Mouse (Mus musculus): ENCODE results near the gene Lclat1. TPM values are rescaled to one million over a fixed set of nuclear protein-coding genes. Genes with fewer than 3 reads are reported as not detected.

Gene Lclat1
- polyA plus RNA-seq, 1 experiment from 2014 or later, result 10.1 TPM

- 93% methylated on average over 8 of the region's 8 CpGs for WGBS
- H3K9me3 ChIP-seq (replicated peaks), result no peaks in the 10 kb centered on the region
- no peak overlapping the region for H3K4me2 ChIP-seq (replicated peaks)
- H3K9ac ChIP-seq, result no peak overlapping the region
- 0 out of 2 replicates have a peak, but pooled peaks cover 3% of the 10 kb centered on the region for H3K27me3 ChIP-seq
- no peak overlapping the region for H3K4me3 ChIP-seq
- ATAC-seq (ENCODE audit: low FRiP score), result no peak
- H3K36me3 ChIP-seq, result no peaks in the 10 kb centered on the region
- H3K27ac ChIP-seq, result no peak overlapping the region
- no peaks in the 10 kb centered on the region; the same call in 1 of the 2 replicates for H3K4me1 ChIP-seq
These were observed 12.2 kb upstream of the Lclat1 start for GRCm38 (mm10) chr17:73095585-73095984.

- no peak for ATAC-seq (ENCODE audit: low FRiP score)
- Histone ChIP-seq H3K9ac (no peak overlapping the region), H3K9me3 (replicated peaks) (no peaks in the 10 kb centered on the region), H3K27ac (no peak overlapping the region), H3K4me2 (replicated peaks) (no peak overlapping the region), H3K36me3 (no peaks in the 10 kb centered on the region), H3K4me3 (no peak overlapping the region), H3K27me3 (0 out of 2 replicates have a peak, but pooled peaks cover 3% of the 10 kb centered on the region), H3K4me1 (no peaks in the 10 kb centered on the region; the same call in 1 of the 2 replicates)
- WGBS, result 33% methylated on average over 5 of the region's 5 CpGs
These were observed 11.3 kb upstream of the Lclat1 start for GRCm38 (mm10) chr17:73096484-73096883.

GRCm38 (mm10) chr17:73098636-73099035, 9.1 kb upstream of the Lclat1 start:
- no peaks in the 10 kb centered on the region for H3K36me3 ChIP-seq
- WGBS, result 81% methylated on average over 1 of the region's 1 CpGs
- no peaks in the 10 kb centered on the region; the same call in 1 of the 2 replicates for H3K4me1 ChIP-seq

GRCm38 (mm10) chr17:73100396-73100795, 7.4 kb upstream of the Lclat1 start:
- no peaks in the 10 kb centered on the region for H3K9me3 ChIP-seq (replicated peaks)
- no peak overlapping the region for H3K4me3 ChIP-seq
- no peaks in the 10 kb centered on the region for H3K36me3 ChIP-seq
- WGBS, result 93% methylated on average over 5 of the region's 5 CpGs
- H3K4me1 ChIP-seq, result no peaks in the 10 kb centered on the region
- H3K27me3 ChIP-seq, result 0 out of 2 replicates have a peak, but pooled peaks cover 3% of the 10 kb centered on the region
- H3K9ac ChIP-seq, result no peak overlapping the region
- no peak for ATAC-seq (ENCODE audit: low FRiP score)
- H3K27ac ChIP-seq, result no peak overlapping the region
- H3K4me2 ChIP-seq (replicated peaks), result no peak overlapping the region

More at GRCm38 (mm10) chr17:73098636-73099035, 9.1 kb upstream of the Lclat1 start:
- Histone ChIP-seq H3K27ac (no peak overlapping the region), H3K9me3 (replicated peaks) (no peaks in the 10 kb centered on the region), H3K27me3 (0 out of 2 replicates have a peak, but pooled peaks cover 3% of the 10 kb centered on the region), H3K4me3 (no peak overlapping the region), H3K9ac (no peak overlapping the region), H3K4me2 (replicated peaks) (no peak overlapping the region)
- ATAC-seq (ENCODE audit: low FRiP score), result no peak

- no peaks in the 10 kb centered on the region for H3K9me3 ChIP-seq (replicated peaks)
- 0 out of 2 replicates have a peak, but pooled peaks cover 6% of the 10 kb centered on the region for H3K27me3 ChIP-seq
- no peak overlapping the region for H3K4me3 ChIP-seq
- no peak overlapping the region for H3K27ac ChIP-seq
- ATAC-seq (ENCODE audit: low FRiP score), result no peak
- H3K36me3 ChIP-seq, result no peaks in the 10 kb centered on the region
- no peak overlapping the region for H3K4me2 ChIP-seq (replicated peaks)
- H3K9ac ChIP-seq, result no peak overlapping the region
- WGBS, result 79% methylated on average over 4 of the region's 4 CpGs
- no peaks in the 10 kb centered on the region for H3K4me1 ChIP-seq
These were observed 5.2 kb upstream of the Lclat1 start for GRCm38 (mm10) chr17:73102538-73102937.

- Histone ChIP-seq H3K27ac (peak overlapping the region; percentile 65), H3K4me3 (peak overlapping the region; percentile 85), H3K27me3 (0 out of 2 replicates have a peak, but pooled peaks cover 3% of the 10 kb centered on the region)
These were observed 544 bp downstream of the Lclat1 start for GRCm38 (mm10) chr17:73108170-73108887.

GRCm38 (mm10) chr17:73108888-73109259, 1.1 kb downstream of the Lclat1 start:
- peaks cover 3% of the 10 kb centered on the region for H3K4me1 ChIP-seq
- no peak overlapping the region for H3K9ac ChIP-seq
- H3K4me2 ChIP-seq (replicated peaks), result peak overlapping the region; percentile 75
- H3K9me3 ChIP-seq (replicated peaks), result no peaks in the 10 kb centered on the region
- 85% methylated on average over 7 of the region's 7 CpGs for WGBS
- no peak for ATAC-seq (ENCODE audit: low FRiP score)
- 0 out of 2 replicates have a peak, but pooled peaks cover 3% of the 10 kb centered on the region for H3K27me3 ChIP-seq
- no peaks in the 10 kb centered on the region for H3K36me3 ChIP-seq
- H3K27ac ChIP-seq, result no peak overlapping the region
- 0 out of 2 replicates have a peak overlapping the region, but pooled peaks have one; percentile 85 for H3K4me3 ChIP-seq

More at GRCm38 (mm10) chr17:73108170-73108887, 544 bp downstream of the Lclat1 start:
- no peaks in the 10 kb centered on the region for H3K36me3 ChIP-seq
- peak overlapping the region; percentile 75 for H3K4me2 ChIP-seq (replicated peaks)
- ATAC-seq (ENCODE audit: low FRiP score), result peak; percentile 71
- H3K9ac ChIP-seq, result peak overlapping the region; percentile 90
- peaks cover 3% of the 10 kb centered on the region for H3K4me1 ChIP-seq
- H3K9me3 ChIP-seq (replicated peaks), result no peaks in the 10 kb centered on the region
- 9% methylated on average over 30 of the region's 35 CpGs for WGBS

GRCm38 (mm10) chr17:73112128-73112527, 4.3 kb downstream of the Lclat1 start:
- Histone ChIP-seq H3K36me3 (no peaks in the 10 kb centered on the region), H3K27ac (no peak overlapping the region), H3K9me3 (replicated peaks) (no peaks in the 10 kb centered on the region), H3K4me1 (peaks cover 3% of the 10 kb centered on the region), H3K4me2 (replicated peaks) (no peak overlapping the region), H3K4me3 (no peak overlapping the region), H3K9ac (no peak overlapping the region), H3K27me3 (no peaks in the 10 kb centered on the region)
- 69% methylated on average over 7 of the region's 7 CpGs for WGBS
- ATAC-seq (ENCODE audit: low FRiP score), result no peak

GRCm38 (mm10) chr17:73112601-73113000, 4.8 kb downstream of the Lclat1 start:
- H3K27me3 ChIP-seq, result no peaks in the 10 kb centered on the region
- H3K4me1 ChIP-seq, result peaks cover 3% of the 10 kb centered on the region
- H3K9ac ChIP-seq, result 0 out of 2 replicates have a peak overlapping the region, but pooled peaks have one; percentile 2
- H3K4me3 ChIP-seq, result no peak overlapping the region
- no peak overlapping the region for H3K4me2 ChIP-seq (replicated peaks)
- H3K27ac ChIP-seq, result no peak overlapping the region
- ATAC-seq (ENCODE audit: low FRiP score), result no peak
- 10% methylated on average over 6 of the region's 6 CpGs for WGBS
- no peaks in the 10 kb centered on the region for H3K9me3 ChIP-seq (replicated peaks)
- no peaks in the 10 kb centered on the region for H3K36me3 ChIP-seq

- Histone ChIP-seq H3K4me3 (no peak overlapping the region), H3K4me1 (peaks cover 3% of the 10 kb centered on the region), H3K27ac (no peak overlapping the region), H3K9me3 (replicated peaks) (no peaks in the 10 kb centered on the region), H3K27me3 (no peaks in the 10 kb centered on the region), H3K4me2 (replicated peaks) (no peak overlapping the region), H3K36me3 (no peaks in the 10 kb centered on the region), H3K9ac (no peak overlapping the region)
- no peak for ATAC-seq (ENCODE audit: low FRiP score)
- WGBS, result 94% methylated on average over 4 of the region's 4 CpGs
These were observed 5.4 kb downstream of the Lclat1 start for GRCm38 (mm10) chr17:73113230-73113629.

- Histone ChIP-seq H3K4me3 (no peak overlapping the region), H3K36me3 (no peaks in the 10 kb centered on the region), H3K4me1 (no peaks in the 10 kb centered on the region), H3K27ac (no peak overlapping the region), H3K27me3 (no peaks in the 10 kb centered on the region), H3K9me3 (replicated peaks) (no peaks in the 10 kb centered on the region), H3K9ac (no peak overlapping the region), H3K4me2 (replicated peaks) (no peak overlapping the region)
- ATAC-seq (ENCODE audit: low FRiP score), result no peak
- 94% methylated on average over 3 of the region's 3 CpGs for WGBS
These were observed 10.3 kb downstream of the Lclat1 start for GRCm38 (mm10) chr17:73118134-73118533.

- H3K4me2 ChIP-seq (replicated peaks), result no peak overlapping the region
- 82% methylated on average over 4 of the region's 4 CpGs for WGBS
- no peaks in the 10 kb centered on the region for H3K27me3 ChIP-seq
- no peak overlapping the region for H3K27ac ChIP-seq
- H3K9ac ChIP-seq, result no peak overlapping the region
- H3K4me1 ChIP-seq, result no peaks in the 10 kb centered on the region
- no peaks in the 10 kb centered on the region for H3K9me3 ChIP-seq (replicated peaks)
- no peak overlapping the region for H3K4me3 ChIP-seq
- H3K36me3 ChIP-seq, result no peaks in the 10 kb centered on the region
- ATAC-seq (ENCODE audit: low FRiP score), result no peak
These were observed 10.9 kb downstream of the Lclat1 start for GRCm38 (mm10) chr17:73118702-73119101.

- ATAC-seq (ENCODE audit: low FRiP score), result no peak
These were observed 11.4 kb downstream of the Lclat1 start for GRCm38 (mm10) chr17:73119150-73119549.

More at GRCm38 (mm10) chr17:73119150-73119549, 11.4 kb downstream of the Lclat1 start:
- H3K4me2 ChIP-seq (replicated peaks), result no peak overlapping the region
- 89% methylated on average over 6 of the region's 6 CpGs for WGBS
- H3K36me3 ChIP-seq, result no peaks in the 10 kb centered on the region
- H3K4me1 ChIP-seq, result no peaks in the 10 kb centered on the region
- H3K27me3 ChIP-seq, result no peaks in the 10 kb centered on the region
- H3K9me3 ChIP-seq (replicated peaks), result no peaks in the 10 kb centered on the region
- no peak overlapping the region for H3K27ac ChIP-seq
- H3K4me3 ChIP-seq, result no peak overlapping the region
- H3K9ac ChIP-seq, result no peak overlapping the region
